Mouse (Mus musculus): ENCODE measurements around the gene Acox2. TPM values are rescaled to one million over a fixed set of nuclear protein-coding genes. Genes with fewer than 3 reads are reported as not detected.

Acox2 gene
- polyA plus RNA-seq, 1 experiment from 2014 or later = 0.47 TPM

DNA sequence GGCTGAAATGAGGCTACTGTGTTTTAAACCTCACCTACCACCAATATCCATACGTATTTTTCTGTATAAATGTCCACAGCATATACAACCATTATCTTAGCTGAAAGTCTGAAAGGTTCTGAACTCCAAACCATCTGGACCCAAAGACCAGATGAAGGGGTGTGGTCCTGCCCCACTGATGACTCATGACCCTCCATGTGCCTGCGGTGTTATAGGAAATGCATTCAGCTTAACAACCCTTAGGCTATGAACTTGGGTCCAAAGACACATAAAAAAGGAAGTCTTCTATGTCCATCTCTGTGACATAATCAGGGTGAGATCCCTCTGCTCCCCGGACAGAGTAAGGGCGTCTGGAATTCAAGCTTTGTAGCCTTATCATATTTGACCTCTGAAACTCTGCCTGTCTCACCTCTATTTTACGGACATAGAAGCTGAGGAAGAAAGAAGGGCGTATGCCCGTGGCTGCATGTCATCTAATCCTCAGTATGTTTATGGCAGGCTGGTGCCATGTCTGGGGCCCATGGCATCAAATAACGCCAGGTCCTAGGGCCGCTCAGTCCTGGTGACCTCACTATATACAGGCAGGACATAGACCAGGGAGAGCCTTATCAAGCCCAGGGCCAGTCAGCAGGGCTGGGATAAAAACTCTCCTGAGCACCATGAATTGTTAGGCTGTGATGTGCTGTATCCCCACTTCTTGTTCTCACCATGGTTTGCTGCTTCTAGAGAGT is 8.8 kb downstream of the Acox2 start:
- Histone ChIP-seq H3K27ac (ENCODE audit: low read depth) (no peak overlapping the region), H3K9me3 (ENCODE audit: low read depth, low read length) (no peaks in the 10 kb centered on the region), H3K27me3 (ENCODE audit: insufficient read depth, low read length) (no peaks in the 10 kb centered on the region), H3K9ac (no peak overlapping the region), H3K4me3 (ENCODE audit: low read depth, low read length) (no peak overlapping the region), H3K4me2 (no peak overlapping the region), H3K4me1 (ENCODE audit: insufficient read depth) (no peaks in the 10 kb centered on the region), H3K36me3 (ENCODE audit: insufficient read depth) (no peaks in the 10 kb centered on the region)
- 65% methylated on average over 9 of the region's 9 CpGs for WGBS
- DNase-seq (no peak), ATAC-seq (ENCODE audit: insufficient read depth) (no peak)
- TF ChIP-seq CTCF (IDR thresholded peaks at IDR 0.05; ENCODE audit: low read depth) = no peak

DNA sequence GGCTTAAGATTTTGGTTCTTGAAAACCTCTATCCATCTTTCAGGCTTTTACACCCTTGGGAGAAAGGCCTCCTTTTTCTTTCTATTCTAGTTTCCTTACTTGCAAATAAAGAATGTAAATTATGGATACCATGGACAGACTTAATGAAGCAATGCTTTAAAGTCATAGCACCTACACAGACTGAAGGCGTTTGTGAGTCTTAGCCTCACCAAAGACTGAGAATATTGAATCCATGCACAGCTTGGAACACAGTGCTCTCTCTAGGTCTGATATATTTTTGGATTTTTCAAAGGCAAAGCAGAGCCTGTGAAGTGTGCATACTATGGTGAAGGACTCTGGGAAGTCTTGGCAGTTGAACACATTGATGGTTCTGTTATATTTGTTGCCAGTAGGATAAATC is 9.9 kb downstream of the Acox2 start:
- Histone ChIP-seq H3K36me3 (ENCODE audit: insufficient read depth) (no peaks in the 10 kb centered on the region), H3K9ac (no peak overlapping the region), H3K9me3 (ENCODE audit: low read depth, low read length) (no peaks in the 10 kb centered on the region), H3K4me2 (no peak overlapping the region), H3K4me3 (ENCODE audit: low read depth, low read length) (no peak overlapping the region), H3K27ac (ENCODE audit: low read depth) (no peak overlapping the region), H3K27me3 (ENCODE audit: insufficient read depth, low read length) (no peaks in the 10 kb centered on the region), H3K4me1 (ENCODE audit: insufficient read depth) (no peaks in the 10 kb centered on the region)
- TF ChIP-seq CTCF (IDR thresholded peaks at IDR 0.05; ENCODE audit: low read depth) = no peak
- DNase-seq (no peak), ATAC-seq (ENCODE audit: insufficient read depth) (no peak)
- 78% methylated on average over 1 of the region's 1 CpGs for WGBS

DNA sequence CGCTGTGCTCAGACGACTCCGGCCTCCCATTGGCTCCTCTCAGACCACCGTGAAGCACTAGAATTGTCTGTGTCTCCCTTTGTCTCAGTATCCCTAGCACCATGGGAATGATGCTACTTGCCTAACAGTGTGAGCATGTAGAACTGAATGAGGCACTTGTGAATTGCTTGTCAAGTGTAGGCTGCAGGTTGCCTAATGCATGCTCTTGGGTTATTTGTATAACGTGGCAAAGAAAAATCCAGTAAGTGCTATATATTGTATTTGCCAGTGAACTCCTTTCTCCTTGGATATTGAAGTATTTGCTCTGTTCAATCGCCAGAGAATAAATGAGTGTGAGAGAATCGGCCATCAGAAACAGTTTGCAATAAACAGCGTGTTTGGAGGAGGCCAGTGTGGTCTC is 12.3 kb downstream of the Acox2 start:
- Histone ChIP-seq H3K4me2 (no peak overlapping the region), H3K4me3 (ENCODE audit: low read depth, low read length) (no peak overlapping the region), H3K9me3 (ENCODE audit: low read depth, low read length) (no peaks in the 10 kb centered on the region), H3K4me1 (ENCODE audit: insufficient read depth) (no peaks in the 10 kb centered on the region), H3K9ac (no peak overlapping the region), H3K27ac (ENCODE audit: low read depth) (no peak overlapping the region), H3K27me3 (ENCODE audit: insufficient read depth, low read length) (no peaks in the 10 kb centered on the region), H3K36me3 (ENCODE audit: insufficient read depth) (no peaks in the 10 kb centered on the region)
- no peak for ATAC-seq (ENCODE audit: insufficient read depth)
- no peak for DNase-seq
- WGBS = 71% methylated on average over 8 of the region's 8 CpGs
- TF ChIP-seq CTCF (IDR thresholded peaks at IDR 0.05; ENCODE audit: low read depth) = no peak

GRCm38 (mm10) chr14:8244211-8244611 is 14.9 kb downstream of the Acox2 start:
- no peak for TF ChIP-seq CTCF (IDR thresholded peaks at IDR 0.05; ENCODE audit: low read depth)

DNA sequence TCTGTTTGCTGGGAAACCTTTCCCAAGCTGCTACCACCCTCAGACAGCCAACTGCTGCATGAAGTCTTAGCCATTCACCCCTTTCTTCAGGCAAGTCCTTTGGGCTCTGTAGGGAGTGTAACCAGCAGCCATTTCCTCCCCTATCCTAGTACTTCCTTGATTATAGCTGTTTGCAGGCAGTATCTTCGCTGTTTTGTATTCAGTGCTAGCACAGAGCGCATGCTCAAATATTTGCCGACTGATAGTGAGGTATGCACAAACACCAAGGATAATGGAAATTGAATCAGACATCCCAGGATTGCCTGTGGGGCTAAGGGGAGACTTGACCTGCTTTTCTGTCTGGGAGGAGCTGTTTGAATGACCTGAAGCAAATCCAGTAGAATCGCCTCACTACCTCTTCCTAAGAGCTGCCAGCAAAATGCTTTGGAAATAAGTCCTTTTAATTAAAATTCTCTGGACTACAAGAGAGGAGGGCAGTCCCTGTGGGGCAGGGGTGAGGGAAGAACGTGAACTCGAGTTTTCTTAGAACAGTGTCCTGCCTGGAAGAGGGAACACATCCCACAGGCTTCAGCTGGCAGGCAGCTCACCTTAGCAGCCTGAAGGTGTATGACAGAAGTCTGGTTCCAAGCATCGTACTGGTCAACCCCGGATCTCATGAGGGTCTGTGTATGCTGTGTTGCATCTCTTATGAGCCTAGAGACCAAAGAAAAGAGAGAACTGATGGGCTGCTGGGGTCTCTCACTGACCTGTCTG is 15.8 kb downstream of the Acox2 start:
- no peak for ATAC-seq (ENCODE audit: insufficient read depth)

More at GRCm38 (mm10) chr14:8244211-8244611, 14.9 kb downstream of the Acox2 start:
- ATAC-seq (ENCODE audit: insufficient read depth) (no peak), DNase-seq (peak; percentile 7)
- Histone ChIP-seq H3K9me3 (ENCODE audit: low read depth, low read length) (no peaks in the 10 kb centered on the region), H3K4me3 (ENCODE audit: low read depth, low read length) (no peak overlapping the region), H3K27ac (ENCODE audit: low read depth) (no peak overlapping the region), H3K4me1 (ENCODE audit: insufficient read depth) (no peaks in the 10 kb centered on the region), H3K9ac (no peak overlapping the region), H3K36me3 (ENCODE audit: insufficient read depth) (no peaks in the 10 kb centered on the region), H3K4me2 (no peak overlapping the region), H3K27me3 (ENCODE audit: insufficient read depth, low read length) (no peaks in the 10 kb centered on the region)
- 34% methylated on average over 5 of the region's 5 CpGs for WGBS

GRCm38 (mm10) chr14:8242388-8242920 is 16.7 kb downstream of the Acox2 start:
- Histone ChIP-seq H3K4me3 (ENCODE audit: low read depth, low read length) (no peak overlapping the region), H3K4me1 (ENCODE audit: insufficient read depth) (no peaks in the 10 kb centered on the region), H3K27ac (ENCODE audit: low read depth) (no peak overlapping the region), H3K27me3 (ENCODE audit: insufficient read depth, low read length) (no peaks in the 10 kb centered on the region), H3K9ac (no peak overlapping the region), H3K9me3 (ENCODE audit: low read depth, low read length) (no peaks in the 10 kb centered on the region), H3K4me2 (no peak overlapping the region), H3K36me3 (ENCODE audit: insufficient read depth) (no peaks in the 10 kb centered on the region)
- DNase-seq = peak; percentile 54
- peak; percentile 60; the same call in 1 of the 2 replicates for ATAC-seq (ENCODE audit: insufficient read depth)
- 55% methylated on average over 5 of the region's 5 CpGs for WGBS
- TF ChIP-seq CTCF (IDR thresholded peaks at IDR 0.05; ENCODE audit: low read depth) = peak; percentile 72

More for the DNA sequence above, 15.8 kb downstream of the Acox2 start:
- Histone ChIP-seq H3K4me2 (no peak overlapping the region), H3K36me3 (ENCODE audit: insufficient read depth) (no peaks in the 10 kb centered on the region), H3K27ac (ENCODE audit: low read depth) (no peak overlapping the region), H3K4me3 (ENCODE audit: low read depth, low read length) (no peak overlapping the region), H3K9me3 (ENCODE audit: low read depth, low read length) (no peaks in the 10 kb centered on the region), H3K27me3 (ENCODE audit: insufficient read depth, low read length) (no peaks in the 10 kb centered on the region), H3K4me1 (ENCODE audit: insufficient read depth) (no peaks in the 10 kb centered on the region), H3K9ac (no peak overlapping the region)
- peak; percentile 8 for DNase-seq
- no peak for TF ChIP-seq CTCF (IDR thresholded peaks at IDR 0.05; ENCODE audit: low read depth)
- 60% methylated on average over 8 of the region's 8 CpGs for WGBS

GRCm38 (mm10) chr14:8241816-8242215 is 17.3 kb downstream of the Acox2 start:
- no peak for ATAC-seq (ENCODE audit: insufficient read depth)
- Histone ChIP-seq H3K4me1 (ENCODE audit: insufficient read depth) (no peaks in the 10 kb centered on the region), H3K4me3 (ENCODE audit: low read depth, low read length) (no peak overlapping the region), H3K9ac (no peak overlapping the region), H3K36me3 (ENCODE audit: insufficient read depth) (no peaks in the 10 kb centered on the region), H3K27me3 (ENCODE audit: insufficient read depth, low read length) (no peaks in the 10 kb centered on the region), H3K4me2 (no peak overlapping the region), H3K9me3 (ENCODE audit: low read depth, low read length) (no peaks in the 10 kb centered on the region), H3K27ac (ENCODE audit: low read depth) (no peak overlapping the region)
- DNase-seq = no peak
- TF ChIP-seq CTCF (IDR thresholded peaks at IDR 0.05; ENCODE audit: low read depth) = no peak
